ENCODE assay signal across 8 mouse cellular contexts in the genomic region with DNA sequence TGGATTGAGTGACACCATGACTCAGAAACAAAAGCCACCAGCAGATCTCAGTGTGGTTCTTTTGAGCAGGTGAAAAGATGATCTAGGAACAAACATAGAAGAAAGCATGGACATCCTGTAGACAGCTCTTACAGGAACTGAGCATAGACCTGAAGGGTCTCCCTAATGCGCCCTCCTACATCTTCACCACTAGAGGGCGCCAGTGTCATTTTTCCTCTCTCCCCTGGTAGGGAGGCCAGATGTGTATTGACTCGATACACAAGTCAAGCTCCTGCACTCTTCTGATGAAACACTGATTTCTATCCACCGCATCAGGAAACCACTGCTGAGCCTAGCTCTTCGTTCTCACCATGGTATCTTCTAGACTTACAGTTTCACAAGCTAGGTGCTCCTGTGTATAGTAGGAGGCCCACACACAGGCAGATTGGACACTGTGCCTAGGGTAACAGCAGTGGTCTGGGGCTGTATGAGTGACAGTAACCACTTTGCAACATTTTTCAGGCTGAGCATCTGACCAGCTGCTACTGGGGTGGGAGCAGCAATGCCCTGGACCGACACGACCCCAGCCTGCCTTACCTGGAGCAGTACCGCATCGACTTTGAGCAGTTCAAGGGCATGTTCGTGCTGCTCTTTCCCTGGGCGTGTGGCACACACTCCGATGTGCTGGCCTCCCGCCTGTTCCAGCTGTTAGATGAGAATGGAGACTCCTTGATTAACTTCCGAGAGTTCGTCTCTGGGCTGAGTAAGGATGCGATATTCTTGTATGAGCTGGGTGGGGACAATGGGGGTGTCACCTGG. TPM values are rescaled to one million over a fixed set of nuclear protein-coding genes. Genes with fewer than 3 reads are reported as not detected.
DNase-seq lines count a peak whose midpoint lies in the region; ATAC-seq lines count a peak whose summit lies in the region.

No protein-coding gene starts in this region.

- H3K27me3 ChIP-seq in limb, embryonic 12.5 days, result no peaks in the 10 kb centered on the region
- H3K27me3 ChIP-seq in midbrain, embryonic 13.5 days, result no peaks in the 10 kb centered on the region

- ATAC-seq in limb, embryonic 12.5 days (ENCODE audit: insufficient number of reproducible peaks, insufficient read depth, low FRiP score, low TSS enrichment, low read depth), result peak; percentile 66
- ATAC-seq in midbrain, embryonic 13.5 days, result peak; percentile 88

- H3K27ac ChIP-seq in limb, embryonic 12.5 days, result no peak overlapping the region
- no peak overlapping the region for H3K27ac ChIP-seq in midbrain, embryonic 13.5 days

- WGBS in limb, embryonic 12.5 days, result 73% methylated on average over 16 of the region's 16 CpGs
- WGBS in midbrain, embryonic 13.5 days, result 73% methylated on average over 16 of the region's 16 CpGs

- H3K4me1 ChIP-seq in limb, embryonic 12.5 days (replicated peaks), result no peaks in the 10 kb centered on the region
- H3K4me1 ChIP-seq in midbrain, embryonic 13.5 days (replicated peaks), result no peaks in the 10 kb centered on the region

- no peak overlapping the region for H3K4me3 ChIP-seq in limb, embryonic 12.5 days (replicated peaks)
- H3K4me3 ChIP-seq in midbrain, embryonic 13.5 days (replicated peaks), result no peak overlapping the region

- H3K9me3 ChIP-seq in limb, embryonic 12.5 days, result no peaks in the 10 kb centered on the region
- H3K9me3 ChIP-seq in midbrain, embryonic 13.5 days, result no peaks in the 10 kb centered on the region

- no peak overlapping the region for H3K9ac ChIP-seq in limb, embryonic 12.5 days (replicated peaks)
- no peak overlapping the region for H3K9ac ChIP-seq in midbrain, embryonic 13.5 days (replicated peaks)

- no peak overlapping the region for H3K4me2 ChIP-seq in limb, embryonic 12.5 days
- no peak overlapping the region for H3K4me2 ChIP-seq in midbrain, embryonic 13.5 days (replicated peaks)

- peaks cover 4% of the 10 kb centered on the region; the same call in 1 of the 2 replicates for H3K36me3 ChIP-seq in limb, embryonic 12.5 days
- H3K36me3 ChIP-seq in midbrain, embryonic 13.5 days, result peaks cover 79% of the 10 kb centered on the region

- DNase-seq in 3T3-L1 (ENCODE audit: low read depth, low spot score) (peak; percentile 88), WW6 (ENCODE audit: low read depth, low spot score) (peak; percentile 65)
- DNase-seq in cerebellum, postnatal 36 days, result peak; percentile 34 to 52
- peak; percentile 49 for DNase-seq in gastrocnemius, postnatal 10 days
- peak; percentile 53 for DNase-seq in kidney, adult 18-20 months
- DNase-seq in spleen, postnatal 4 days (ENCODE audit: low spot score in 2 of 2), result peak; percentile 47 to 82

RNA-seq across cellular contexts. Expression of a gene that starts 29.5 kb away (rescaled TPM):
- total RNA-seq in gastrocnemius, postnatal 10 days (2021), result not detected
- polyA plus RNA-seq in limb, embryonic 12.5 days (2016; fragmentation: Nextera tagmentation; extraction: Ambion mirVana), result not detected in 2 replicates
- 0.15 and 0.16 TPM in 2 replicates for polyA plus RNA-seq in midbrain, embryonic 13.5 days (2015; fragmentation: Nextera tagmentation; extraction: Ambion mirVana)
